Mouse (Mus musculus): Measurements from ENCODE around the gene Maml2. TPM values are rescaled to one million over a fixed set of nuclear protein-coding genes. Genes with fewer than 3 reads are reported as not detected.

Maml2 gene
- polyA plus RNA-seq, 1 experiment from 2014 or later: 12.1 TPM

- peak overlapping the region; percentile 19 for H3K4me2 ChIP-seq (ENCODE audit: low read length)
- no peak overlapping the region for H3K4me3 ChIP-seq (replicated peaks; ENCODE audit: low read depth, low read length)
- H3K9ac ChIP-seq (replicated peaks; ENCODE audit: low read length): peak overlapping the region; percentile 10; the same call in 1 of the 2 replicates
Observed at GRCm38 (mm10) chr9:13652917-13653316, 355.2 kb downstream of the Maml2 start.

DNA sequence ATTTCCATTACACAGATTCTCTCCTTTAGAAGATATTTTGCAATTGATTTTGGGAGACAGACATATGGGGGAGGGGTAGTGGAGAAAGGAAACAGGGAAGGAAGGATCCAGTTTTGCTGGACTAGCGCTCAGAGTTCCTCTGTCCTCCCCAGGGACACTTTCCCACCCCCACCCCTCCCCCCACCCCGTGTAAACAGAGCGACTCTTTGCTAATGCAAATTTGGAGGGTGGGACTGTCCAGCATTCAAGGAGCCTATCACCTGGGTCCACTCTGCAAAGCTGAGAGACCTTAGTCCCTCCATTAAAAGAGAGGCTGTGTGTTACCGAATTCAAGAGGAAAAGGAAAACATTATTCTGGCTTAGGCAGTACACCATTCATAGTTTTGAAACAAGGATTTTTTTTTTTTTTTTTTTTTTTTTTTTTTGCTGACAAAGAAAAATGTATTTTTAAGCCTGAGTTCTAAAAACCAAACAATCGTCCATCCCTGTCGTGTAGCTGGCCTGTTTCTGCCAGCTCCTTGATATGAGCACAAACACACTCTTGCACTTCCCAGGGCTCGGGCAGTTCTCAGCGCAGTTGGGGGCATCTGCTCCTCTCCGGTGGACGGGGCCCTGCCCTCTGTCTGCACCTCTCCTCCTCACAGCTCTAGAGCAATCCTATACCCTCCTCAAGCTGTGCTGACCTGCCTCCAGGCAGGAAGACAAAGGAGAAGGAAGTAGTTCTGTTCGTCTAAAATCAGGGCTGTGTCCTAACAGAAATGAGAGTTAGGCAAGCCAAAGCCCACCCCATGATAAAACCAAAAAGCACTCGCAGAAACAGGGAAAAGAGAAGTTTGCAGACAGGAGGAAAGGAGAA lies 364.2 kb downstream of the Maml2 start:
- peak overlapping the region; percentile 29; the same call in 1 of the 2 replicates for H3K4me2 ChIP-seq (ENCODE audit: low read length)
- ATAC-seq (ENCODE audit: low FRiP score, low TSS enrichment) (no peak), DNase-seq (peak; percentile 18)
- 4% methylated on average over 12 of the region's 12 CpGs for WGBS
- no peak overlapping the region for H3K4me3 ChIP-seq (replicated peaks; ENCODE audit: low read depth, low read length)
- no peak overlapping the region for H3K27ac ChIP-seq (replicated peaks; ENCODE audit: low read depth, low read length)
- H3K9me3 ChIP-seq (ENCODE audit: control insufficient read depth, low read length): no peaks in the 10 kb centered on the region
- no peaks in the 10 kb centered on the region for H3K27me3 ChIP-seq (ENCODE audit: control insufficient read depth, insufficient read depth, low read length)
- H3K4me1 ChIP-seq (ENCODE audit: control insufficient read depth, insufficient read depth, low read length): peaks cover 11% of the 10 kb centered on the region; the same call in 1 of the 2 replicates
- H3K9ac ChIP-seq (replicated peaks; ENCODE audit: low read length): no peak overlapping the region; the same call in 1 of the 2 replicates
- H3K36me3 ChIP-seq (ENCODE audit: control insufficient read depth, insufficient read depth, low read length): no peaks in the 10 kb centered on the region

More at GRCm38 (mm10) chr9:13652917-13653316, 355.2 kb downstream of the Maml2 start:
- DNase-seq (peak; percentile 84), ATAC-seq (ENCODE audit: low FRiP score, low TSS enrichment) (peak; percentile 65; the same call in 1 of the 2 replicates)
- Histone ChIP-seq H3K9me3 (ENCODE audit: control insufficient read depth, low read length) (no peaks in the 10 kb centered on the region), H3K36me3 (ENCODE audit: control insufficient read depth, insufficient read depth, low read length) (no peaks in the 10 kb centered on the region), H3K27me3 (ENCODE audit: control insufficient read depth, insufficient read depth, low read length) (no peaks in the 10 kb centered on the region), H3K4me1 (ENCODE audit: control insufficient read depth, insufficient read depth, low read length) (peaks cover 11% of the 10 kb centered on the region), H3K27ac (replicated peaks; ENCODE audit: low read depth, low read length) (peak overlapping the region; percentile 58)
- WGBS: 11% methylated on average over 3 of the region's 3 CpGs

- H3K4me2 ChIP-seq (ENCODE audit: low read length): no peak overlapping the region
- H3K9ac ChIP-seq (replicated peaks; ENCODE audit: low read length): no peak overlapping the region
- no peaks in the 10 kb centered on the region for H3K36me3 ChIP-seq (ENCODE audit: control insufficient read depth, insufficient read depth, low read length)
- ATAC-seq (ENCODE audit: low FRiP score, low TSS enrichment): no peak
- no peaks in the 10 kb centered on the region for H3K27me3 ChIP-seq (ENCODE audit: control insufficient read depth, insufficient read depth, low read length)
- H3K4me3 ChIP-seq (replicated peaks; ENCODE audit: low read depth, low read length): no peak overlapping the region
- no peak overlapping the region for H3K27ac ChIP-seq (replicated peaks; ENCODE audit: low read depth, low read length)
- WGBS: 89% methylated on average over 2 of the region's 2 CpGs
- H3K9me3 ChIP-seq (ENCODE audit: control insufficient read depth, low read length): no peaks in the 10 kb centered on the region
- no peak for DNase-seq
- H3K4me1 ChIP-seq (ENCODE audit: control insufficient read depth, insufficient read depth, low read length): peaks cover 11% of the 10 kb centered on the region; the same call in 1 of the 2 replicates
Observed at GRCm38 (mm10) chr9:13665487-13665969, 367.8 kb downstream of the Maml2 start.

DNA sequence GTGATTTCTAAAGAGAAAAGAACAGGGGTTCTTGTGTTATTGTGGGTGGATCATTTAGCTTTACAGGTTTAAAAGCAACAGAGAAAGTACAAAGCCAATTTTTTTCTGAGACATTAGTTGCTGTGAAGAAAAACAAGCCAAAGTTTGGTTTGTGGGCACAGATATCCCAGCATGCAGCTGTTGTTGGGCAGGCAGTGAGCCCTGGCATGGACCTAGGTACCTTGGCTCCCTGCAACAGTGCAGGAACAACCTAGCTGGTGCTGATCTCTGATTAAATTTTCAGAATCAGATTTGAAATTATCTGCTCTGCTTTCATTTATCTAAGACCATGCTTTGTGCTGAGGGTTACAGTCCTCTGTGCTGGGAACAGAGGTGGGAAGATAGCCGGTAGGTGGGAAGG lies 370.2 kb downstream of the Maml2 start:
- no peak for ATAC-seq (ENCODE audit: low FRiP score, low TSS enrichment)
- Histone ChIP-seq H3K4me2 (ENCODE audit: low read length) (no peak overlapping the region), H3K9ac (replicated peaks; ENCODE audit: low read length) (no peak overlapping the region), H3K4me3 (replicated peaks; ENCODE audit: low read depth, low read length) (no peak overlapping the region), H3K9me3 (ENCODE audit: control insufficient read depth, low read length) (no peaks in the 10 kb centered on the region), H3K4me1 (ENCODE audit: control insufficient read depth, insufficient read depth, low read length) (0 out of 2 replicates have a peak, but pooled peaks cover 3% of the 10 kb centered on the region), H3K27ac (replicated peaks; ENCODE audit: low read depth, low read length) (no peak overlapping the region), H3K36me3 (ENCODE audit: control insufficient read depth, insufficient read depth, low read length) (no peaks in the 10 kb centered on the region), H3K27me3 (ENCODE audit: control insufficient read depth, insufficient read depth, low read length) (no peaks in the 10 kb centered on the region)
- 97% methylated on average over 1 of the region's 1 CpGs for WGBS
- no peak for DNase-seq

DNA sequence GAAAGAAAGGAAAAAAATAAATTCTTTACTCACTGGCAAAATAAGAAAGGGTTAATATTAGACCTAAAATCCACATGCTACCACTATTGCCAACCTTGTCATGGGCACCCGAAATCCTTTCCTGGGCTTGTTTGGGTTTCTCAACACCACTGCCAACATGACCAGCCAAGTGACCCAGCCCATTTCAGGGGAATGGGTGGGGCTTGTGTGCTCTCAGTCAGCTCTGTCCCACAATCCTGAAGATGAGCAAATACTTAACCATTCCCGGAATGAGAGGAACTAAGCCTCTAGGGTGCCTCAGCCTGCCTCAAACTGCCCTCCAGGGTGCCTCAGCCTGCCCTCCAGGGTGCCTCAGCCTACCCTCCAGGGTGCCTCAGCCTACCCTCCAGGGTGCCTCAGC lies 371.0 kb downstream of the Maml2 start:
- H3K27ac ChIP-seq (replicated peaks; ENCODE audit: low read depth, low read length): no peak overlapping the region
- no peak overlapping the region for H3K4me2 ChIP-seq (ENCODE audit: low read length)
- no peaks in the 10 kb centered on the region for H3K36me3 ChIP-seq (ENCODE audit: control insufficient read depth, insufficient read depth, low read length)
- DNase-seq (no peak), ATAC-seq (ENCODE audit: low FRiP score, low TSS enrichment) (no peak)
- H3K9me3 ChIP-seq (ENCODE audit: control insufficient read depth, low read length): no peaks in the 10 kb centered on the region
- no peak overlapping the region for H3K4me3 ChIP-seq (replicated peaks; ENCODE audit: low read depth, low read length)
- no peak overlapping the region for H3K9ac ChIP-seq (replicated peaks; ENCODE audit: low read length)
- H3K4me1 ChIP-seq (ENCODE audit: control insufficient read depth, insufficient read depth, low read length): 0 out of 2 replicates have a peak, but pooled peaks cover 3% of the 10 kb centered on the region
- no peaks in the 10 kb centered on the region for H3K27me3 ChIP-seq (ENCODE audit: control insufficient read depth, insufficient read depth, low read length)
- 85% methylated on average over 2 of the region's 2 CpGs for WGBS

- Histone ChIP-seq H3K9ac (replicated peaks; ENCODE audit: low read length) (no peak overlapping the region), H3K36me3 (ENCODE audit: control insufficient read depth, insufficient read depth, low read length) (no peaks in the 10 kb centered on the region), H3K27me3 (ENCODE audit: control insufficient read depth, insufficient read depth, low read length) (no peaks in the 10 kb centered on the region), H3K4me1 (ENCODE audit: control insufficient read depth, insufficient read depth, low read length) (0 out of 2 replicates have a peak, but pooled peaks cover 3% of the 10 kb centered on the region), H3K4me2 (ENCODE audit: low read length) (no peak overlapping the region), H3K27ac (replicated peaks; ENCODE audit: low read depth, low read length) (no peak overlapping the region), H3K4me3 (replicated peaks; ENCODE audit: low read depth, low read length) (no peak overlapping the region), H3K9me3 (ENCODE audit: control insufficient read depth, low read length) (no peaks in the 10 kb centered on the region)
- peak; percentile 29 for DNase-seq
- WGBS: 83% methylated on average over 3 of the region's 3 CpGs
- no peak for ATAC-seq (ENCODE audit: low FRiP score, low TSS enrichment)
Observed at GRCm38 (mm10) chr9:13671125-13671769, 373.5 kb downstream of the Maml2 start.

DNA sequence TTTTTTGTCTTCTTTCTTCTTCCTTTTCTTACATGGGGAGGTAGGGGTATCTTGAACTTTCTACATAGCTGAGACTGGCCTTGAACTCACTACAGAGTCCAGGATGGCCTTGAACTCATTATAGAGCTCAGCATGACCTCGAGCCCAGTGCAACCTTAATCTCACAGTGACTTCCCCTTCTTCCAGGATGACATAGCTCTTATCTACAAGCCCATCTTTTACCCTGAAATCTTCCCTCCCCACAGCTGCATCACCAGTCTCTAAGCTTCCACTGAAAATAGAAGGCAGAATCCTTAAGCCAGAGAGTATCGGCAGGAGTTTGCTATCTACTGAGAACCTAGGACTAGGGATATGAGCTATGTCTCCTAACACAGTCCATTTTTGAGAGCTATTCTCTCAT lies 375.5 kb downstream of the Maml2 start:
- Histone ChIP-seq H3K27me3 (ENCODE audit: control insufficient read depth, insufficient read depth, low read length) (no peaks in the 10 kb centered on the region), H3K9me3 (ENCODE audit: control insufficient read depth, low read length) (no peaks in the 10 kb centered on the region), H3K36me3 (ENCODE audit: control insufficient read depth, insufficient read depth, low read length) (no peaks in the 10 kb centered on the region), H3K27ac (replicated peaks; ENCODE audit: low read depth, low read length) (no peak overlapping the region), H3K9ac (replicated peaks; ENCODE audit: low read length) (no peak overlapping the region), H3K4me1 (ENCODE audit: control insufficient read depth, insufficient read depth, low read length) (no peaks in the 10 kb centered on the region), H3K4me2 (ENCODE audit: low read length) (no peak overlapping the region), H3K4me3 (replicated peaks; ENCODE audit: low read depth, low read length) (no peak overlapping the region)
- 93% methylated on average over 2 of the region's 2 CpGs for WGBS
- ATAC-seq (ENCODE audit: low FRiP score, low TSS enrichment) (no peak), DNase-seq (no peak)

- Histone ChIP-seq H3K9me3 (ENCODE audit: control insufficient read depth, low read length) (no peaks in the 10 kb centered on the region), H3K9ac (replicated peaks; ENCODE audit: low read length) (no peak overlapping the region), H3K4me1 (ENCODE audit: control insufficient read depth, insufficient read depth, low read length) (0 out of 2 replicates have a peak, but pooled peaks cover 3% of the 10 kb centered on the region), H3K36me3 (ENCODE audit: control insufficient read depth, insufficient read depth, low read length) (no peaks in the 10 kb centered on the region), H3K4me3 (replicated peaks; ENCODE audit: low read depth, low read length) (no peak overlapping the region), H3K27ac (replicated peaks; ENCODE audit: low read depth, low read length) (no peak overlapping the region), H3K27me3 (ENCODE audit: control insufficient read depth, insufficient read depth, low read length) (no peaks in the 10 kb centered on the region), H3K4me2 (ENCODE audit: low read length) (no peak overlapping the region)
- ATAC-seq (ENCODE audit: low FRiP score, low TSS enrichment) (no peak), DNase-seq (no peak)
- 94% methylated on average over 2 of the region's 2 CpGs for WGBS
Observed at GRCm38 (mm10) chr9:13678026-13678425, 380.3 kb downstream of the Maml2 start.

Measured in midbrain, embryonic 14.5 days (tissue).